Mouse (Mus musculus): ENCODE data around the gene 1700025G04Rik.

GRCm38 (mm10) chr1:151893976-151894375 lies 195.9 kb downstream of the 1700025G04Rik start:
- no peak for TF ChIP-seq CTCF (IDR thresholded peaks at IDR 0.05; ENCODE audit: low read depth)
- no peak for TF ChIP-seq EP300 (optimal IDR thresholded peaks at IDR 0.05)
